In genomic region chr11:97809235-97810121, GRCm38 (mm10) we compare ENCODE assay signal across 8 mouse cellular contexts. TPM values are rescaled to one million over a fixed set of nuclear protein-coding genes. Genes with fewer than 3 reads are reported as not detected.
A peak's percentile ranks its signal among the peaks of the same experiment; 100 is the strongest.
DNase-seq lines count a peak whose midpoint lies in the region; ATAC-seq and TF ChIP-seq lines count a peak whose summit lies in the region.

No protein-coding gene starts in this region.

- DNase-seq in heart, adult 18-20 months: no peak
- no peak for DNase-seq in embryonic facial prominence, embryonic 11.5 days (ENCODE audit: low spot score)
- DNase-seq in limb, embryonic 14.5 days (ENCODE audit: low spot score): peak; percentile 25
- no peak for DNase-seq in frontal cortex, postnatal 10 days (ENCODE audit: low spot score in 2 of 2)
- DNase-seq in natural killer cell, adult 2 months (ENCODE audit: low spot score in 2 of 2): no peak
- no peak for DNase-seq in yolk sac, embryonic 10.5 days (ENCODE audit: low spot score)

- H3K4me1 ChIP-seq in heart, embryonic 12.5 days (replicated peaks): peaks cover 91% of the 10 kb centered on the region
- H3K4me1 ChIP-seq in E14TG2a.4 (replicated peaks; ENCODE audit: low read depth, low read length): peaks cover 100% of the 10 kb centered on the region
- H3K4me1 ChIP-seq in embryonic facial prominence, embryonic 11.5 days (ENCODE audit: control insufficient read depth, insufficient read depth, low read length): peaks cover 48% of the 10 kb centered on the region
- peaks cover 81% of the 10 kb centered on the region for H3K4me1 ChIP-seq in limb, embryonic 14.5 days (ENCODE audit: control insufficient read depth, insufficient read depth, low read length)

- no peaks in the 10 kb centered on the region for H3K9me3 ChIP-seq in heart, embryonic 12.5 days (replicated peaks)
- H3K9me3 ChIP-seq in E14TG2a.4 (ENCODE audit: low read length): no peaks in the 10 kb centered on the region
- H3K9me3 ChIP-seq in embryonic facial prominence, embryonic 11.5 days (replicated peaks; ENCODE audit: control insufficient read depth, low read length): no peaks in the 10 kb centered on the region
- H3K9me3 ChIP-seq in limb, embryonic 14.5 days (ENCODE audit: control insufficient read depth, low read length): no peaks in the 10 kb centered on the region

- H3K36me3 ChIP-seq in heart, embryonic 12.5 days: peaks cover 41% of the 10 kb centered on the region
- peaks cover 83% of the 10 kb centered on the region for H3K36me3 ChIP-seq in E14TG2a.4 (ENCODE audit: insufficient read depth, low read length)
- peaks cover 3% of the 10 kb centered on the region; the same call in 1 of the 2 replicates for H3K36me3 ChIP-seq in embryonic facial prominence, embryonic 11.5 days (replicated peaks; ENCODE audit: control insufficient read depth, insufficient read depth, low read depth, low read length)
- peaks cover 63% of the 10 kb centered on the region for H3K36me3 ChIP-seq in limb, embryonic 14.5 days (ENCODE audit: control insufficient read depth, insufficient read depth, low read length)

- no peak overlapping the region for H3K4me2 ChIP-seq in heart, embryonic 12.5 days
- no peak overlapping the region for H3K4me2 ChIP-seq in embryonic facial prominence, embryonic 11.5 days (ENCODE audit: low read depth, low read length)
- H3K4me2 ChIP-seq in limb, embryonic 14.5 days (replicated peaks; ENCODE audit: low read depth, low read length, severe bottlenecking): no peak overlapping the region

- H3K9ac ChIP-seq in heart, embryonic 12.5 days: no peak overlapping the region; the same call in 1 of the 2 replicates
- H3K9ac ChIP-seq in embryonic facial prominence, embryonic 11.5 days (replicated peaks; ENCODE audit: low read length): peak overlapping the region; percentile 2; the same call in 1 of the 2 replicates
- H3K9ac ChIP-seq in limb, embryonic 14.5 days (ENCODE audit: low read depth, low read length, severe bottlenecking): no peak overlapping the region

- WGBS in heart, embryonic 12.5 days: 47% methylated on average over 7 of the region's 7 CpGs
- 54% methylated on average over 7 of the region's 7 CpGs for WGBS in embryonic facial prominence, embryonic 11.5 days
- WGBS in limb, embryonic 14.5 days: 67% methylated on average over 7 of the region's 7 CpGs

- no peak for ATAC-seq in heart, embryonic 12.5 days (ENCODE audit: insufficient number of reproducible peaks, low FRiP score)
- no peak for ATAC-seq in embryonic facial prominence, embryonic 11.5 days (replicated peaks; ENCODE audit: insufficient number of reproducible peaks, low FRiP score, low TSS enrichment, low read depth)
- 0 out of 2 replicates have a peak, but pooled peaks have one; percentile 21 for ATAC-seq in limb, embryonic 14.5 days (ENCODE audit: low FRiP score, low read depth)

- H3K27me3 ChIP-seq in heart, embryonic 12.5 days (replicated peaks): no peaks in the 10 kb centered on the region
- no peaks in the 10 kb centered on the region for H3K27me3 ChIP-seq in E14TG2a.4 (ENCODE audit: insufficient read depth, low read length)
- no peaks in the 10 kb centered on the region for H3K27me3 ChIP-seq in embryonic facial prominence, embryonic 11.5 days (ENCODE audit: control insufficient read depth, insufficient read depth, low read length)
- no peaks in the 10 kb centered on the region for H3K27me3 ChIP-seq in limb, embryonic 14.5 days (ENCODE audit: control insufficient read depth, insufficient read depth, low read length)

- TF ChIP-seq CTCF in E14TG2a.4 (conservative IDR thresholded peaks at IDR 0.05; ENCODE audit: low read length): no peak

- H3K27ac ChIP-seq in heart, embryonic 12.5 days (ENCODE audit: poor library complexity, severe bottlenecking): peak overlapping the region; percentile 67
- peak overlapping the region; percentile 35; the same call in 1 of the 2 replicates for H3K27ac ChIP-seq in embryonic facial prominence, embryonic 11.5 days (replicated peaks; ENCODE audit: low read depth, low read length)
- 0 out of 2 replicates have a peak overlapping the region, but pooled peaks have one; percentile 5 for H3K27ac ChIP-seq in limb, embryonic 14.5 days (replicated peaks; ENCODE audit: low read depth, low read length)

- TF ChIP-seq POLR2A in limb, embryonic 14.5 days (IDR thresholded peaks at IDR 0.05; ENCODE audit: borderline replicate concordance, extremely low read depth, insufficient read depth, insufficient read length): no peak

- no peak overlapping the region for H3K4me3 ChIP-seq in heart, embryonic 12.5 days
- H3K4me3 ChIP-seq in E14TG2a.4 (replicated peaks; ENCODE audit: low read length): peak overlapping the region; percentile 76
- no peak overlapping the region for H3K4me3 ChIP-seq in embryonic facial prominence, embryonic 11.5 days (ENCODE audit: low read depth, low read length)
- H3K4me3 ChIP-seq in limb, embryonic 14.5 days (replicated peaks; ENCODE audit: low read length): no peak overlapping the region

RNA-seq across cellular contexts. Expression of gene Lasp1, which starts 10.7 kb away (rescaled TPM):
- 46.9 and 49.5 TPM in 2 replicates for polyA plus RNA-seq in heart, embryonic 12.5 days (2016; fragmentation: Nextera tagmentation; extraction: Ambion mirVana)
- total RNA-seq in heart, adult 18-20 months (2021): 10 to 100 TPM; 34.9 to 36.6 TPM
- 62.6 and 67.8 TPM in 2 replicates for polyA plus RNA-seq in embryonic facial prominence, embryonic 11.5 days (2014; fragmentation: Nextera tagmentation; extraction: Ambion mirVana)
- polyA plus RNA-seq in limb, embryonic 14.5 days (2012; rRNA removed): 105 and 120 TPM in 2 replicates
- 95.7 and 103 TPM in 2 replicates for polyA plus RNA-seq in limb, embryonic 14.5 days (2014; fragmentation: Nextera tagmentation; extraction: Ambion mirVana)

RNA-seq across cellular contexts. Expression of gene Rpl23, which starts 27.2 kb away (rescaled TPM):
- polyA plus RNA-seq in heart, embryonic 12.5 days (2016; fragmentation: Nextera tagmentation; extraction: Ambion mirVana): 404 and 410 TPM in 2 replicates
- 100 to 1,000 TPM; 505 to 584 TPM for total RNA-seq in heart, adult 18-20 months (2021)
- 524 and 537 TPM in 2 replicates for polyA plus RNA-seq in embryonic facial prominence, embryonic 11.5 days (2014; fragmentation: Nextera tagmentation; extraction: Ambion mirVana)
- 456 and 903 TPM in 2 replicates for polyA plus RNA-seq in limb, embryonic 14.5 days (2012; rRNA removed)
- 730 and 764 TPM in 2 replicates for polyA plus RNA-seq in limb, embryonic 14.5 days (2014; fragmentation: Nextera tagmentation; extraction: Ambion mirVana)

RNA-seq across cellular contexts. Expression of gene B230217C12Rik, which starts 31.1 kb away (rescaled TPM):
- polyA plus RNA-seq in heart, embryonic 12.5 days (2016; fragmentation: Nextera tagmentation; extraction: Ambion mirVana): 6.9 and 7.4 TPM in 2 replicates
- total RNA-seq in heart, adult 18-20 months (2021): under 1 TPM; 0.51 to 0.55 TPM
- polyA plus RNA-seq in embryonic facial prominence, embryonic 11.5 days (2014; fragmentation: Nextera tagmentation; extraction: Ambion mirVana): 15.4 and 20.0 TPM in 2 replicates
- 12.4 and 13.3 TPM in 2 replicates for polyA plus RNA-seq in limb, embryonic 14.5 days (2012; rRNA removed)
- 5.3 and 7.2 TPM in 2 replicates for polyA plus RNA-seq in limb, embryonic 14.5 days (2014; fragmentation: Nextera tagmentation; extraction: Ambion mirVana)

RNA-seq across cellular contexts. Expression of gene 1700001P01Rik, which starts 33.8 kb away (rescaled TPM):
- polyA plus RNA-seq in heart, embryonic 12.5 days (2016; fragmentation: Nextera tagmentation; extraction: Ambion mirVana): not detected in 2 replicates
- total RNA-seq in heart, adult 18-20 months (2021): not detected
- not detected in 2 replicates for polyA plus RNA-seq in embryonic facial prominence, embryonic 11.5 days (2014; fragmentation: Nextera tagmentation; extraction: Ambion mirVana)
- 0.34 TPM in 1 of 2 replicates, not detected in the other for polyA plus RNA-seq in limb, embryonic 14.5 days (2012; rRNA removed)
- polyA plus RNA-seq in limb, embryonic 14.5 days (2014; fragmentation: Nextera tagmentation; extraction: Ambion mirVana): 0.35 TPM in 1 of 2 replicates, not detected in the other

RNA-seq across cellular contexts. Expression of gene Cwc25, which starts 43.1 kb away (rescaled TPM):
- 10.9 and 11.4 TPM in 2 replicates for polyA plus RNA-seq in heart, embryonic 12.5 days (2016; fragmentation: Nextera tagmentation; extraction: Ambion mirVana)
- 1 to 10 TPM; 6.4 to 8.4 TPM for total RNA-seq in heart, adult 18-20 months (2021)
- polyA plus RNA-seq in embryonic facial prominence, embryonic 11.5 days (2014; fragmentation: Nextera tagmentation; extraction: Ambion mirVana): 12.9 and 13.1 TPM in 2 replicates
- 20.6 and 22.0 TPM in 2 replicates for polyA plus RNA-seq in limb, embryonic 14.5 days (2012; rRNA removed)
- polyA plus RNA-seq in limb, embryonic 14.5 days (2014; fragmentation: Nextera tagmentation; extraction: Ambion mirVana): 11.6 and 11.7 TPM in 2 replicates

Comparison
In these comparisons a context has a peak if more than half of its experiments do, and no peak if none do; other contexts are left out.
1. H3K27ac ChIP-seq: peak in every context shown above with its lines; median percentile 67 in heart, embryonic 12.5 days; 35 in embryonic facial prominence, embryonic 11.5 days; 5 in limb, embryonic 14.5 days.